Mouse (Mus musculus) neural tube, embryonic 14.5 days (tissue): ENCODE data around the gene Ptpn22. TPM values are rescaled to one million over a fixed set of nuclear protein-coding genes. Genes with fewer than 3 reads are reported as not detected.
A peak's percentile ranks its signal among the peaks of the same experiment; 100 is the strongest.

ENCODE experiments used
- ATAC-seq: fragments of 200-750 bp; cut with Nextera tagmentation; 2 replicates; pipeline ENCODE4 v1.8.0; 2017; ENCODE audit warnings: low read depth, mild to moderate bottlenecking, moderate TSS enrichment, moderate library complexity
- H3K27ac ChIP-seq: fragments of 300-500 bp; sonication (generic); 2 replicates; pipeline ENCODE4 v1.5.1; 2014; ENCODE audit warnings: low read depth, mild to moderate bottlenecking, control low read depth, low read length, moderate library complexity, mixed read lengths
- H3K27me3 ChIP-seq: fragments of 300-500 bp; sonication (generic); 2 replicates; pipeline ENCODE4 v1.6.1; 2014; ENCODE audit warnings: low read length; ENCODE audit not compliant: control insufficient read depth, insufficient read depth
- H3K36me3 ChIP-seq: fragments of 300-500 bp; sonication (generic); 2 replicates; pipeline ENCODE4 v1.6.1; 2014; ENCODE audit warnings: low read length, mixed read lengths; ENCODE audit not compliant: control insufficient read depth, insufficient read depth
- H3K4me1 ChIP-seq: fragments of 300-500 bp; sonication (generic); 2 replicates; pipeline ENCODE4 v1.6.1; 2014; ENCODE audit warnings: low read length; ENCODE audit not compliant: control insufficient read depth, insufficient read depth
- H3K4me2 ChIP-seq: fragments of 300-500 bp; sonication (generic); 2 replicates; pipeline ENCODE4 v1.6.1; 2014; ENCODE audit warnings: mild to moderate bottlenecking, low read depth, low read length, control low read depth
- H3K4me3 ChIP-seq: fragments of 300-500 bp; sonication (generic); 2 replicates; pipeline ENCODE4 v1.5.1; 2014; ENCODE audit warnings: low read depth, low read length, control low read depth, mixed read lengths
- H3K9ac ChIP-seq: fragments of 300-500 bp; sonication (generic); replicated peaks from 2 replicates; pipeline ENCODE4 v1.6.1; 2014; ENCODE audit warnings: low read depth, mild to moderate bottlenecking, control low read depth, low read length, mixed read lengths
- H3K9me3 ChIP-seq: fragments of 300-500 bp; sonication (generic); 2 replicates; pipeline ENCODE4 v1.6.1; 2016; ENCODE audit warnings: low read length; ENCODE audit not compliant: control insufficient read depth
- WGBS: fragments of 180-500 bp; shearing (Covaris S2); extraction: QIAGEN DNeasy Blood & Tissue Kit; methylation state at CpG from one replicate; pipeline ENCODE4 v1.1.7; 2014; 5-methylcytosine and 5-hydroxymethylcytosine counted together
- polyA plus RNA-seq: library from polyadenylated mRNA; unstranded; fragments of >200 nt; fragmentation: Nextera tagmentation; extraction: Ambion mirVana; gene quantifications from 2 replicates; pipeline ENCODE4 v1.2.1, GENCODE M21; 2014

The Ptpn22 gene
- polyA plus RNA-seq, 1 experiment from 2014 or later, result 0.17 TPM

DNA sequence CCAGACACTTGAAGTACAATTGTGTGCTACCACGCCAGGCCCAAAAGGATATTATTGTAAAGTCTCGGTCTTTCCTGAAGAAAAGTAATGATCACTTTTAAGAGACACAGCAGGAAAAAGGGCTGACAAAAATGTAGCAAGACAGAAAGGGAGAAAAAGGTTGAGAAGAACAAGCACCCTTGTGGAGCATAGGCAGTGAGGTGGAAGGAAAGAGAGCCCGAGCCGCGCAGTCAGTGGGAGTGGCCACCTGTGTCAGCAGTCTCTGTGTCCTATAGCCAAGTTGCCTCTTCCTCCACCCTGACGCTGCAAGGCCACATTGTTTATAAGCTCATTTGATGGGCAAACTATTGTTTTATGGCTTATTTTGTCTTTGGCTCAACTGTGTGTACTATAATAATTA is 67.9 kb downstream of the Ptpn22 start:
- no peak for ATAC-seq
- Histone ChIP-seq H3K4me2 (no peak overlapping the region), H3K27ac (peak overlapping the region; percentile 16; the same call in 1 of the 2 replicates)

DNA sequence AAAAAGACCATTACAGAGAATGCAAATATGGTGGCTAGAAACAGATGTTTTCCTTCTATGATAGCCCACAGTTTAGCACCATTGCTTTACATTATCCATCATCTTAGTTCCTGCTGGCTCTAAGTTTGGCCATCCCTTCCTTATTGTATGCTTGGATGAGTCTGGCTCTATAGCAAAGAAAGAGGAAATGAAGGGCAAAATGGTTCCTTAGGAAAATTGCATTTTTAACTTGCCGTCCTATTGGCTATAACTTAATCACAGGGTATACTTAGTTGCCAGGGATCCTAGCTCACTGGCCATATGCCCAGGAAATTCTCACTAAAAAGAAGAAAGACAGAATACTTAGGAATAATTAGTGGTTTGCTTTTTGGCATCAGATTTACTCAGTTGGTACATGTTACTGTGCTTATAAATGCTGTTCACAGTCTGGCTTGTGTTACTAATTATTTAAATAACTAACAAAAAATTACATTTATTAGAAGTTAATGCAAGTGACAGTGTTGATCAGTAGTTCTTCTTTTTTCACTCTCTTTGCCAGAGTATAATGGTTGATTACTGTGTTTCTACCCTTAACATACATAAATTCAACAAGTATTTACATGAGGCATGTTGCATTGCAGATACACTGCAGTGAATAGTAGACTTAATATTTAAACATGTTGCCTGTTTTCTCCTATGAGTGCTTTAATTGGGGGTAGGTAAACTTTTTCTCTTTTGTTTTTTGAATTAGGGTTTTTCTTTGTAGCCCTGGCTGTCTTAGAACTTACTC is 85.4 kb downstream of the Ptpn22 start:
- 63% methylated on average over 1 of the region's 1 CpGs for WGBS
- ATAC-seq, result no peak
- no peaks in the 10 kb centered on the region for H3K36me3 ChIP-seq

More for the DNA sequence above, 67.9 kb downstream of the Ptpn22 start:
- Histone ChIP-seq H3K9me3 (no peaks in the 10 kb centered on the region), H3K36me3 (no peaks in the 10 kb centered on the region), H3K9ac (no peak overlapping the region), H3K27me3 (no peaks in the 10 kb centered on the region), H3K4me3 (no peak overlapping the region), H3K4me1 (peaks cover 17% of the 10 kb centered on the region)
- 38% methylated on average over 6 of the region's 6 CpGs for WGBS

DNA sequence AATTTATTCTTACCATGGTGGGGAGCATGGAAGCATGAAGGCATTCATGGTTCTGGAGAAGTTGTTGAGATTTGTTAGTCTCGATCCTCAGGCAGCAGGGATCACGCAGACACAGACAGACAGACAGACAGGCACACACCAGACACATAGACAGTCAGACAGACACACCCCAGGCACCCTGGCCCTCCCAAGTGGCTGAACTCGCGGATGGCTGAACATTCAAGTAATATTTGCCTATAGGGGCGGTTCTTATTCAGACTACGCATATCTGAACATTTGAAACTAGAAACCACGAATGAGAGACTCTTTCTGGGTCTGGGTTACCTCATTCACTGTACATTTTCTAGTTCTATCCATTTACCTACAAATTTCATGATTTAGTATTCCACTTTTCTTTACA is 89.1 kb downstream of the Ptpn22 start:
- WGBS, result 94% methylated on average over 7 of the region's 7 CpGs
- Histone ChIP-seq H3K4me3 (no peak overlapping the region), H3K9ac (no peak overlapping the region), H3K36me3 (no peaks in the 10 kb centered on the region), H3K4me1 (no peaks in the 10 kb centered on the region), H3K9me3 (no peaks in the 10 kb centered on the region), H3K4me2 (no peak overlapping the region), H3K27me3 (no peaks in the 10 kb centered on the region), H3K27ac (no peak overlapping the region)
- no peak for ATAC-seq

More for the DNA sequence above, 85.4 kb downstream of the Ptpn22 start:
- Histone ChIP-seq H3K27me3 (no peaks in the 10 kb centered on the region), H3K4me1 (no peaks in the 10 kb centered on the region), H3K27ac (no peak overlapping the region), H3K9me3 (no peaks in the 10 kb centered on the region), H3K4me3 (no peak overlapping the region), H3K9ac (no peak overlapping the region), H3K4me2 (no peak overlapping the region)

DNA sequence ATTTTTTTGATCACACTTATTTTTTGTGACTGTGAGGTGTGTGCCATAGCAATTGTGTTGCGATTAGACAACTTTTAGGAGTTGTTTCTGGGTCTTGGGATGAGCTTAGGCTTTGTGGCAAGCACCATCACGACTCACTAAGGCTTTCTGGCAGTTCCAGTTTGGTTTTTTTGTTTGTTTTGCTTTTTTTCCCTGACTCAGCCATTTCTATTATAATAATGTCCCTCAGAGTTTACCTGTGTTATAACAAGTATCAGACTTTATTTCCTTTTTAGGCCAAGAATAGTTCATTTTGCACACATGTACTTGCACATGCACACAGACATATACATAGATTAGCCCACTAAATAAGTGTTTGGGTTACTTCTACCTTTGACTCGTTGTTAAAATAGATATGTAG is 101.0 kb downstream of the Ptpn22 start:
- peaks cover 9% of the 10 kb centered on the region for H3K36me3 ChIP-seq
- no peak overlapping the region for H3K4me2 ChIP-seq
- no peak overlapping the region for H3K27ac ChIP-seq
- no peak overlapping the region for H3K4me3 ChIP-seq
- no peaks in the 10 kb centered on the region for H3K27me3 ChIP-seq
- H3K9me3 ChIP-seq, result no peaks in the 10 kb centered on the region
- H3K4me1 ChIP-seq, result no peaks in the 10 kb centered on the region
- H3K9ac ChIP-seq, result no peak overlapping the region
- no peak for ATAC-seq
- WGBS, result 94% methylated on average over 3 of the region's 3 CpGs

Other genes starting within 250 kb of the Ptpn22 start
- gene Atg4a-ps, start 213.7 kb upstream of the Ptpn22 start, polyA plus RNA-seq, result 0.26 TPM in 1 of 2 replicates, not detected in the other
- 3.3 and 15.7 TPM in 2 replicates for gene Olfml3, start 121.8 kb upstream of the Ptpn22 start, polyA plus RNA-seq
- gene Gm10964, start 120.4 kb upstream of the Ptpn22 start, polyA plus RNA-seq, result not detected in 2 replicates
- 17.9 and 18.5 TPM in 2 replicates for gene Hipk1, start 68.2 kb upstream of the Ptpn22 start, polyA plus RNA-seq
- gene Dclre1b, start 50.4 kb upstream of the Ptpn22 start, polyA plus RNA-seq, result 22.6 and 23.1 TPM in 2 replicates
- 25.1 and 28.2 TPM in 2 replicates for gene Ap4b1, start 50.3 kb upstream of the Ptpn22 start, polyA plus RNA-seq
- gene Gm43064, start 50.2 kb upstream of the Ptpn22 start, polyA plus RNA-seq, result 0.25 and 0.46 TPM in 2 replicates
- 0.40 and 0.79 TPM in 2 replicates for gene Bcl2l15, start 27.2 kb upstream of the Ptpn22 start, polyA plus RNA-seq
- gene Rsbn1, start 54.3 kb downstream of the Ptpn22 start, polyA plus RNA-seq, result 24.6 and 28.0 TPM in 2 replicates
- 27.3 and 33.4 TPM in 2 replicates for gene Phtf1, start 108.3 kb downstream of the Ptpn22 start, polyA plus RNA-seq